Mouse (Mus musculus): ENCODE measurements around the gene Zkscan16. TPM values are rescaled to one million over a fixed set of nuclear protein-coding genes. Genes with fewer than 3 reads are reported as not detected.
A peak's percentile ranks its signal among the peaks of the same experiment; 100 is the strongest.

Gene Zkscan16
- polyA plus RNA-seq, 2 experiments, result 0.08 to 0.11 TPM

DNA sequence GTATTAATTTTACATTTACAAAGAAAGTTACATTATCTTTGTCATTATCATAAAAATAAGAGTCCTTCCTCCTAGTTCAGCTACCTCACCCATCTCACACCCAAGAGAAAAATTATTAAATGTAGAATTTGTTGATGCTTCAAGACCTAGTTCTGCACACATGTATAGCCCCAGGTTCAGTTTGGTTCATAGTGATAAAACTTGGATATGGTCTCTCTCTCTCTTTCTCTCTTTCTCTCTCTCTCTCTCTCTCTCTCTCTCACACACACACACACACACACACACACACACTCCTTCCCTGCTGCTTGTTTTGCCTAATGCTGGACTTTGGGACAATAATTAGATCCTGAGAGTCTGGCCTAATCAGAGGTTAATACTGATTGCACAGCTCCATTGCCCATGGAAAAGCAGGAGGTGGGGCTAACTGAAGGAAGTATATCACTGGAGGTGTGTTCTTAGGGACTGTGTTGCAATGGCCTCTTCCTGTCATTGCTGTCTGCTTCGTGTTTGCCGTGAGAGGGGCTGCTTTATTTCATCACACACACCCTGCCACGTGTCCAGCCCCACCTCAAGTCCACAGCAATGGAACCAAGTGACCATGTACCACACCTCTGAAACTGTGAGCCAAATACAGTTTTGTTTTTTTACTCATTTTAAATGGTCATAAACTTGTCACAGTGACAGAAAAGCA is 29.9 kb upstream of the Zkscan16 start:
- Histone ChIP-seq H3K9ac (replicated peaks) (no peak overlapping the region; the same call in 1 of the 2 replicates), H3K4me2 (ENCODE audit: low read depth) (peak overlapping the region; percentile 74)
- ATAC-seq (ENCODE audit: insufficient read depth), result no peak

DNA sequence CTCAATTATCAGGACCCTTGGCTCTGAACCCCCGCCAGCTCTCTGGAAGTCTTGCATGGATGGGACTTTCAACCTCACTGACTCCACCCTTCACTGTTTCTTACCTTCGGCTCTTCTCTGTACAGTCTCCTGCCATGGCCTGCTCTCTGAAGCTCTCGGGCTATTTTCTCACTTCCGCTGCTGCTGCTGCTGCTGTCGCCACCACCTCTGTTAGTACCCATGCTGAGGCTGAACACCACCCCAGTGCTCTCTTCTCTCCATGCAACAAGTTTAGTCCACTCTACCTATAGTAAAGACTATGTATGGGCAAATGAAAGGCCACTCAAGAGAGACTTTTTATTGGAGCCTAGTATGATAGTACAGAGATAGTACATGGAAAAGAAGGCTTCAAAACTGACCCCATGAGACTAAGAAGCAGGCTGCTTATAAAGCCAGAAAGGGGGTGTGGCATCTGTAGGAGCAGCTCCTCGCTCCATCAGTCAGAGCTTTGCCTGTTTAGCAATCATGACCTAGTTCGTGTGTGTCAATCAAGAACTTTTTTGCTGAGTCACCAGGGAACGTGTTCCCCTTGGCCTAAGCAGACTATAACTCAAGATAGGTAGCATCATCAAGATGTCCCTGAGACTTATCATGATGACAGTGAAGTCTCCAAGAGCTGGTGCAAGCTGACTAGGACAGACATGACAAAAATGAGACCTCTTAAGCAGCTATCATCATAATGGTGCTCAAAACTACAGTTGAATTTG is 28.2 kb upstream of the Zkscan16 start:
- Histone ChIP-seq H3K4me3 (ENCODE audit: insufficient read depth in 1 of 2, low read depth in 2 of 2, low read length in 2 of 2) (no peak overlapping the region), H3K27me3 (ENCODE audit: control insufficient read depth, insufficient read depth, low read length) (no peaks in the 10 kb centered on the region), H3K36me3 (replicated peaks; ENCODE audit: control insufficient read depth, insufficient read depth, low read depth) (no peaks in the 10 kb centered on the region), H3K4me2 (ENCODE audit: low read depth) (no peak overlapping the region), H3K4me1 (replicated peaks; ENCODE audit: control insufficient read depth in 2 of 2, insufficient read depth in 2 of 2, low read length in 1 of 2) (peaks cover 14 to 15% of the 10 kb centered on the region in 2 experiments), H3K9ac (replicated peaks) (no peak overlapping the region), H3K9me3 (ENCODE audit: control insufficient read depth, low read length) (no peaks in the 10 kb centered on the region), H3K27ac (no peak overlapping the region)
- TF ChIP-seq CTCF (IDR thresholded peaks at IDR 0.05; ENCODE audit: low read depth) (no peak), EP300 (IDR thresholded peaks at IDR 0.05; ENCODE audit: low read depth) (no peak)
- whole genome bisulfite sequencing (ENCODE audit: insufficient replicate concordance), result 50% methylated on average over 8 of the region's 8 CpGs
- ATAC-seq (ENCODE audit: insufficient read depth) (no peak), DNase-seq (ENCODE audit: low read depth in 3 of 3, low spot score in 3 of 3) (peak in 2 of 3 experiments; percentile 39 to 49)

More for the DNA sequence above, 29.9 kb upstream of the Zkscan16 start:
- Histone ChIP-seq H3K27me3 (ENCODE audit: control insufficient read depth, insufficient read depth, low read length) (no peaks in the 10 kb centered on the region), H3K4me3 (ENCODE audit: insufficient read depth in 1 of 2, low read depth in 2 of 2, low read length in 2 of 2) (no peak overlapping the region; a peak in 1 of 4 replicates), H3K36me3 (replicated peaks; ENCODE audit: control insufficient read depth, insufficient read depth, low read depth) (no peaks in the 10 kb centered on the region), H3K27ac (no peak overlapping the region), H3K9me3 (ENCODE audit: control insufficient read depth, low read length) (no peaks in the 10 kb centered on the region), H3K4me1 (replicated peaks; ENCODE audit: control insufficient read depth in 2 of 2, insufficient read depth in 2 of 2, low read length in 1 of 2) (peaks cover 16 to 17% of the 10 kb centered on the region in 2 experiments)
- WGBS (ENCODE audit: insufficient replicate concordance), result 3% methylated on average over 3 of the region's 3 CpGs
- no peak for DNase-seq (ENCODE audit: low read depth in 3 of 3, low spot score in 3 of 3)
- TF ChIP-seq CTCF (IDR thresholded peaks at IDR 0.05; ENCODE audit: low read depth), result no peak
- no peak for TF ChIP-seq EP300 (IDR thresholded peaks at IDR 0.05; ENCODE audit: low read depth)

DNA sequence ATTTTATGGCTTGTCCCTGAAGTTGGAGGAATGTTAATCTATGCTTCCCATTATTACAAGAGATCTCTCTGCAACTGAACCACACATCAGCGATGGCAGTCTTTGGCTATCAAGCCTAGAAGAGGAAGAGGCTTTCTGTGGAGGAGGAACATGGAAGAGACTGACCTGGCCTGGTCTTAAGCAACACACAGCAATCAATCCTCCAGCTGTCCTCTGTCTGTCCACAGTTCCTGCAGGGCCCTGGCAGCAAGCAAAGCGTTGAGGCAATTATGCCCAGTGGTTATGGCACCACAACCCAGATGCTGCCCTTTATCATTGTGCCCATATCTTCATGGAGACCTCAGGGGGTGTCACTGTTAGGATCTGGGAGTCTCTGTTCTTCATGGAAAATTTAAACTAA is 19.5 kb upstream of the Zkscan16 start:
- TF ChIP-seq EP300 (IDR thresholded peaks at IDR 0.05; ENCODE audit: low read depth) (no peak), CTCF (IDR thresholded peaks at IDR 0.05; ENCODE audit: low read depth) (no peak)
- H3K9ac ChIP-seq (replicated peaks), result no peak overlapping the region
- WGBS (ENCODE audit: insufficient replicate concordance), result 45% methylated on average over 2 of the region's 2 CpGs
- H3K4me1 ChIP-seq (replicated peaks; ENCODE audit: control insufficient read depth in 2 of 2, insufficient read depth in 2 of 2, low read length in 1 of 2), result no peaks in the 10 kb centered on the region; a peak in 1 of 4 replicates
- no peak overlapping the region for H3K4me2 ChIP-seq (ENCODE audit: low read depth)
- H3K27me3 ChIP-seq (ENCODE audit: control insufficient read depth, insufficient read depth, low read length), result no peaks in the 10 kb centered on the region; the same call in 1 of the 2 replicates
- DNase-seq (ENCODE audit: low read depth in 3 of 3, low spot score in 3 of 3), result no peak
- no peak overlapping the region for H3K4me3 ChIP-seq (ENCODE audit: insufficient read depth in 1 of 2, low read depth in 2 of 2, low read length in 2 of 2)
- H3K36me3 ChIP-seq (replicated peaks; ENCODE audit: control insufficient read depth, insufficient read depth, low read depth), result no peaks in the 10 kb centered on the region
- no peak for ATAC-seq (ENCODE audit: insufficient read depth)
- H3K9me3 ChIP-seq (ENCODE audit: control insufficient read depth, low read length), result no peaks in the 10 kb centered on the region
- H3K27ac ChIP-seq, result no peak overlapping the region

DNA sequence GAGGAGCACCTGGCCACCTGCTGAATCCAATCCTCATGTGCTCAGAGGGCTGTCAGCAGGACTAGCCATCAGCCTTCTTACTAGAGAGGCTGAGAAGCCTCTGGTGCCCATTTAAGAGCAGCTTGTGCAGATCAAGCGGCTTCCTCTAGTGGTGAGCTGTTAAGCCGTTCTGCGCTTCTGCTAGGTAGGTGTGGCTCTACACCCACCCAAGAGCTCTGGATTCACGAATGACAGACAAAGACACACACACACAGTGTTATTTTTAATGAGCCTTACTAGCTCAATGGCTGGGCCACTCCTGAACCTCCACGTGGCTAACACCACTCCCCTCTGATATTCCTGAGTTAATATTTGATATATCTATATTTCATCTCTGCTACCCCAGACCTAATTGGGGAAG is 17.8 kb upstream of the Zkscan16 start:
- Histone ChIP-seq H3K27ac (no peak overlapping the region), H3K4me1 (replicated peaks; ENCODE audit: control insufficient read depth in 2 of 2, insufficient read depth in 2 of 2, low read length in 1 of 2) (no peaks in the 10 kb centered on the region; a peak in 1 of 4 replicates), H3K4me3 (ENCODE audit: insufficient read depth in 1 of 2, low read depth in 2 of 2, low read length in 2 of 2) (no peak overlapping the region), H3K36me3 (replicated peaks; ENCODE audit: control insufficient read depth, insufficient read depth, low read depth) (no peaks in the 10 kb centered on the region), H3K27me3 (ENCODE audit: control insufficient read depth, insufficient read depth, low read length) (no peaks in the 10 kb centered on the region; the same call in 1 of the 2 replicates), H3K4me2 (ENCODE audit: low read depth) (no peak overlapping the region), H3K9me3 (ENCODE audit: control insufficient read depth, low read length) (no peaks in the 10 kb centered on the region), H3K9ac (replicated peaks) (no peak overlapping the region)
- ATAC-seq (ENCODE audit: insufficient read depth) (no peak), DNase-seq (ENCODE audit: low read depth in 3 of 3, low spot score in 3 of 3) (no peak)
- no peak for TF ChIP-seq CTCF (IDR thresholded peaks at IDR 0.05; ENCODE audit: low read depth)
- no peak for TF ChIP-seq EP300 (IDR thresholded peaks at IDR 0.05; ENCODE audit: low read depth)
- WGBS (ENCODE audit: insufficient replicate concordance), result 14% methylated on average over 5 of the region's 5 CpGs

DNA sequence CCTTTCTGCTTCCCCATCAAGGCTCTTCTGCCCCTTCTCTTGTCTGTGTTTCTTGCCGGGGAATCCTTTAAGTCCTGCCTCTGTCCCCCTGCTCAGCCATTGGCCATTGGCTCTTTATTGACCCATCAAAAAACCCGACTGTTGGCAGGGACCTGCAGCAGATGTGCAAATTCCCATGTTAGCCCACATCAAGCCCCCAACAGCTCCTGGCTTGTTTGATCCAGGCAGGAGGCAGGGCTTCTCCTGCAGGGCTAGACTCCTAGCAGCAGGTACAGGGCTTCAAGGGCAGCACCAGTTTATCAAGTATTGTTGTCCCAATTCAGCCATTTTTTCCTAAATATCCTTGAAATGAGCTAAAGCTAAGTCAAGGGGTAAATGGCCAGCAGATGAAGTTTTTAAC is 17.3 kb upstream of the Zkscan16 start:
- WGBS (ENCODE audit: insufficient replicate concordance), result 21% methylated on average over 2 of the region's 2 CpGs
- H3K36me3 ChIP-seq (replicated peaks; ENCODE audit: control insufficient read depth, insufficient read depth, low read depth), result no peaks in the 10 kb centered on the region
- H3K4me1 ChIP-seq (replicated peaks; ENCODE audit: control insufficient read depth in 2 of 2, insufficient read depth in 2 of 2, low read length in 1 of 2), result no peaks in the 10 kb centered on the region; a peak in 1 of 4 replicates
- DNase-seq (ENCODE audit: low read depth in 3 of 3, low spot score in 3 of 3), result no peak
- TF ChIP-seq CTCF (IDR thresholded peaks at IDR 0.05; ENCODE audit: low read depth), result no peak
- no peak for TF ChIP-seq EP300 (IDR thresholded peaks at IDR 0.05; ENCODE audit: low read depth)
- no peaks in the 10 kb centered on the region; the same call in 1 of the 2 replicates for H3K27me3 ChIP-seq (ENCODE audit: control insufficient read depth, insufficient read depth, low read length)
- no peak overlapping the region for H3K27ac ChIP-seq
- H3K9me3 ChIP-seq (ENCODE audit: control insufficient read depth, low read length), result no peaks in the 10 kb centered on the region
- no peak overlapping the region for H3K4me2 ChIP-seq (ENCODE audit: low read depth)
- no peak overlapping the region for H3K9ac ChIP-seq (replicated peaks)
- H3K4me3 ChIP-seq (ENCODE audit: insufficient read depth in 1 of 2, low read depth in 2 of 2, low read length in 2 of 2), result no peak overlapping the region
- ATAC-seq (ENCODE audit: insufficient read depth), result no peak
